Mouse (Mus musculus): ENCODE measurements at regions not wholly inside any gene's neighbourhood (a gene's known extent, or its start where the extent isn't known, plus 50 kb on each side); places are given as distances from the start of the nearest gene placed in this dataset.
A peak's percentile ranks its signal among the peaks of the same experiment; 100 is the strongest.

- no peaks in the 10 kb centered on the region for H3K9me3 ChIP-seq
- peak overlapping the region; percentile 79 for H3K27ac ChIP-seq
- WGBS = 8% methylated on average over 17 of the region's 17 CpGs
- peak; percentile 79 for DNase-seq (ENCODE audit: low spot score)
- H3K4me3 ChIP-seq = peak overlapping the region; percentile 41
- peaks cover 59% of the 10 kb centered on the region for H3K27me3 ChIP-seq (ENCODE audit: insufficient read depth, poor library complexity, severe bottlenecking)
- peaks cover 22% of the 10 kb centered on the region for H3K4me1 ChIP-seq
- H3K36me3 ChIP-seq = no peaks in the 10 kb centered on the region
These were observed 52.3 kb upstream of the Cux1 start for GRCm38 (mm10) chr5:136619315-136620231.

GRCm38 (mm10) chr5:136620234-136620633, 52.9 kb upstream of the Cux1 start:
- peaks cover 66% of the 10 kb centered on the region for H3K27me3 ChIP-seq (ENCODE audit: insufficient read depth, poor library complexity, severe bottlenecking)
- peak overlapping the region; percentile 41 for H3K4me3 ChIP-seq
- peaks cover 24% of the 10 kb centered on the region for H3K4me1 ChIP-seq
- peak overlapping the region; percentile 79 for H3K27ac ChIP-seq
- H3K9me3 ChIP-seq = no peaks in the 10 kb centered on the region
- 13% methylated on average over 12 of the region's 12 CpGs for WGBS
- H3K36me3 ChIP-seq = no peaks in the 10 kb centered on the region
- DNase-seq (ENCODE audit: low spot score) = no peak

GRCm38 (mm10) chr5:136621336-136622125, 54.2 kb upstream of the Cux1 start:
- DNase-seq (ENCODE audit: low spot score) = no peak
- Histone ChIP-seq H3K27ac (no peak overlapping the region), H3K9me3 (no peaks in the 10 kb centered on the region), H3K36me3 (no peaks in the 10 kb centered on the region), H3K27me3 (ENCODE audit: insufficient read depth, poor library complexity, severe bottlenecking) (peaks cover 68% of the 10 kb centered on the region), H3K4me1 (peaks cover 26% of the 10 kb centered on the region), H3K4me3 (no peak overlapping the region)
- WGBS = 17% methylated on average over 4 of the region's 4 CpGs

GRCm38 (mm10) chr5:136622152-136622551, 54.9 kb upstream of the Cux1 start:
- Histone ChIP-seq H3K9me3 (no peaks in the 10 kb centered on the region), H3K27me3 (ENCODE audit: insufficient read depth, poor library complexity, severe bottlenecking) (peaks cover 68% of the 10 kb centered on the region)
- WGBS = 16% methylated on average over 2 of the region's 2 CpGs

GRCm38 (mm10) chr5:136622721-136623542, 55.6 kb upstream of the Cux1 start:
- Histone ChIP-seq H3K4me1 (peaks cover 26% of the 10 kb centered on the region), H3K36me3 (no peaks in the 10 kb centered on the region), H3K27ac (peak overlapping the region; percentile 63)

More at GRCm38 (mm10) chr5:136622152-136622551, 54.9 kb upstream of the Cux1 start:
- Histone ChIP-seq H3K36me3 (no peaks in the 10 kb centered on the region), H3K27ac (no peak overlapping the region), H3K4me1 (peaks cover 26% of the 10 kb centered on the region), H3K4me3 (no peak overlapping the region)
- no peak for DNase-seq (ENCODE audit: low spot score)

GRCm38 (mm10) chr5:136623791-136624190, 56.5 kb upstream of the Cux1 start:
- Histone ChIP-seq H3K4me1 (peaks cover 26% of the 10 kb centered on the region), H3K27ac (no peak overlapping the region), H3K36me3 (no peaks in the 10 kb centered on the region), H3K27me3 (ENCODE audit: insufficient read depth, poor library complexity, severe bottlenecking) (peaks cover 58% of the 10 kb centered on the region), H3K4me3 (no peak overlapping the region), H3K9me3 (no peaks in the 10 kb centered on the region)
- 55% methylated on average over 6 of the region's 6 CpGs for WGBS
- no peak for DNase-seq (ENCODE audit: low spot score)

More at GRCm38 (mm10) chr5:136622721-136623542, 55.6 kb upstream of the Cux1 start:
- Histone ChIP-seq H3K27me3 (ENCODE audit: insufficient read depth, poor library complexity, severe bottlenecking) (peaks cover 65% of the 10 kb centered on the region), H3K9me3 (no peaks in the 10 kb centered on the region), H3K4me3 (peak overlapping the region; percentile 60)
- no peak for DNase-seq (ENCODE audit: low spot score)
- 3% methylated on average over 43 of the region's 43 CpGs for WGBS

- Histone ChIP-seq H3K4me1 (peaks cover 12% of the 10 kb centered on the region), H3K36me3 (no peaks in the 10 kb centered on the region), H3K27ac (no peak overlapping the region), H3K27me3 (ENCODE audit: insufficient read depth, poor library complexity, severe bottlenecking) (peaks cover 44% of the 10 kb centered on the region), H3K9me3 (no peaks in the 10 kb centered on the region), H3K4me3 (no peak overlapping the region)
- WGBS = 44% methylated on average over 13 of the region's 13 CpGs
- no peak for DNase-seq (ENCODE audit: low spot score)
These were observed 58.1 kb upstream of the Cux1 start for GRCm38 (mm10) chr5:136625176-136625991.

- 47% methylated on average over 4 of the region's 4 CpGs for WGBS
- peaks cover 35% of the 10 kb centered on the region for H3K27me3 ChIP-seq (ENCODE audit: insufficient read depth, poor library complexity, severe bottlenecking)
- H3K9me3 ChIP-seq = no peaks in the 10 kb centered on the region
- peaks cover 8% of the 10 kb centered on the region for H3K4me1 ChIP-seq
- H3K27ac ChIP-seq = no peak overlapping the region
- no peak for DNase-seq (ENCODE audit: low spot score)
- H3K36me3 ChIP-seq = no peaks in the 10 kb centered on the region
- no peak overlapping the region for H3K4me3 ChIP-seq
These were observed 59.0 kb upstream of the Cux1 start for GRCm38 (mm10) chr5:136626142-136626771.

GRCm38 (mm10) chr5:136626891-136627290, 59.6 kb upstream of the Cux1 start:
- DNase-seq (ENCODE audit: low spot score) = no peak
- no peaks in the 10 kb centered on the region for H3K9me3 ChIP-seq
- 74% methylated on average over 2 of the region's 2 CpGs for WGBS
- H3K36me3 ChIP-seq = no peaks in the 10 kb centered on the region
- H3K27ac ChIP-seq = no peak overlapping the region
- peaks cover 8% of the 10 kb centered on the region for H3K4me1 ChIP-seq
- peaks cover 29% of the 10 kb centered on the region for H3K27me3 ChIP-seq (ENCODE audit: insufficient read depth, poor library complexity, severe bottlenecking)
- no peak overlapping the region for H3K4me3 ChIP-seq

- 67% methylated on average over 11 of the region's 11 CpGs for WGBS
- Histone ChIP-seq H3K4me1 (peaks cover 6% of the 10 kb centered on the region), H3K27me3 (ENCODE audit: insufficient read depth, poor library complexity, severe bottlenecking) (peaks cover 20% of the 10 kb centered on the region), H3K36me3 (no peaks in the 10 kb centered on the region), H3K9me3 (no peaks in the 10 kb centered on the region), H3K27ac (no peak overlapping the region), H3K4me3 (no peak overlapping the region)
- no peak for DNase-seq (ENCODE audit: low spot score)
These were observed 60.5 kb upstream of the Cux1 start for GRCm38 (mm10) chr5:136627671-136628292.

GRCm38 (mm10) chr5:136628502-136628901, 61.2 kb upstream of the Cux1 start:
- WGBS = 90% methylated on average over 5 of the region's 5 CpGs
- DNase-seq (ENCODE audit: low spot score) = no peak

More at GRCm38 (mm10) chr5:136628502-136628901, 61.2 kb upstream of the Cux1 start:
- no peak overlapping the region for H3K27ac ChIP-seq
- H3K9me3 ChIP-seq = no peaks in the 10 kb centered on the region
- H3K4me3 ChIP-seq = no peak overlapping the region
- peaks cover 19% of the 10 kb centered on the region for H3K27me3 ChIP-seq (ENCODE audit: insufficient read depth, poor library complexity, severe bottlenecking)
- H3K36me3 ChIP-seq = no peaks in the 10 kb centered on the region
- peaks cover 4% of the 10 kb centered on the region; the same call in 1 of the 2 replicates for H3K4me1 ChIP-seq
